8 mouse cellular contexts compared by ENCODE assay signal in genomic region chr4:46650086-46650753, GRCm38 (mm10). TPM values are rescaled to one million over a fixed set of nuclear protein-coding genes. Genes with fewer than 3 reads are reported as not detected.
DNase-seq lines count a peak whose midpoint lies in the region; ATAC-seq and TF ChIP-seq lines count a peak whose summit lies in the region.

Gene Tbc1d2, minus strand, starts transcription at chr4:46650209.

- H3K27ac ChIP-seq in embryonic fibroblast, embryonic 13.5 days (ENCODE audit: insufficient read depth, low read length), result peak within 1 kb of the TSS; percentile 74
- peak within 1 kb of the TSS; percentile 87 for H3K27ac ChIP-seq in limb, embryonic 13.5 days
- H3K27ac ChIP-seq in midbrain, embryonic 15.5 days, result peak within 1 kb of the TSS; percentile 71

- no peaks in the 10 kb centered on the region for H3K4me1 ChIP-seq in embryonic fibroblast, embryonic 13.5 days (ENCODE audit: control insufficient read depth, insufficient read depth, low read length)
- H3K4me1 ChIP-seq in limb, embryonic 13.5 days, result peaks cover 11% of the 10 kb centered on the region
- H3K4me1 ChIP-seq in midbrain, embryonic 15.5 days, result peaks cover 13% of the 10 kb centered on the region

- H3K27me3 ChIP-seq in limb, embryonic 13.5 days, result peaks cover 37% of the 10 kb centered on the region
- H3K27me3 ChIP-seq in midbrain, embryonic 15.5 days (replicated peaks), result peaks cover 43% of the 10 kb centered on the region

- H3K4me2 ChIP-seq in limb, embryonic 13.5 days (replicated peaks), result peak within 1 kb of the TSS; percentile 93
- H3K4me2 ChIP-seq in midbrain, embryonic 15.5 days, result peak within 1 kb of the TSS; percentile 89

- peak; percentile 59 for TF ChIP-seq POLR2A in embryonic fibroblast, embryonic 13.5 days (IDR thresholded peaks at IDR 0.05; ENCODE audit: low read depth, low read length)

- H3K4me3 ChIP-seq in embryonic fibroblast, embryonic 13.5 days (ENCODE audit: insufficient read depth, low read length), result peak within 1 kb of the TSS; percentile 85
- H3K4me3 ChIP-seq in limb, embryonic 13.5 days, result peak within 1 kb of the TSS; percentile 68
- peak within 1 kb of the TSS; percentile 90 for H3K4me3 ChIP-seq in midbrain, embryonic 15.5 days

- peak; percentile 98 for ATAC-seq in limb, embryonic 13.5 days (ENCODE audit: low FRiP score, low read depth)
- peak; percentile 98 for ATAC-seq in midbrain, embryonic 15.5 days (replicated peaks)

- DNase-seq in 3T3-L1 (ENCODE audit: low read depth, low spot score), result peak; percentile 90
- DNase-seq in brain, adult 2 months (ENCODE audit: low read depth, low spot score), result peak; percentile 97
- DNase-seq in heart, adult 8-10 months (ENCODE audit: low spot score), result peak; percentile 93
- peak; percentile 95 to 97 for DNase-seq in kidney, adult 8-10 months
- DNase-seq in spleen, adult 18-20 months, result peak; percentile 91 to 98

- WGBS in limb, embryonic 13.5 days, result under 1% methylated on average over 68 of the region's 69 CpGs
- under 1% methylated on average over 68 of the region's 69 CpGs for WGBS in midbrain, embryonic 15.5 days

- no peak for TF ChIP-seq CTCF in embryonic fibroblast, embryonic 13.5 days (IDR thresholded peaks at IDR 0.05; ENCODE audit: borderline replicate concordance, insufficient read depth, low read length)

- no peaks in the 10 kb centered on the region for H3K9me3 ChIP-seq in limb, embryonic 13.5 days
- no peaks in the 10 kb centered on the region for H3K9me3 ChIP-seq in midbrain, embryonic 15.5 days

- no peaks in the 10 kb centered on the region for H3K36me3 ChIP-seq in limb, embryonic 13.5 days
- no peaks in the 10 kb centered on the region for H3K36me3 ChIP-seq in midbrain, embryonic 15.5 days (replicated peaks)

- H3K9ac ChIP-seq in limb, embryonic 13.5 days, result peak within 1 kb of the TSS; percentile 74
- H3K9ac ChIP-seq in midbrain, embryonic 15.5 days, result peak within 1 kb of the TSS; percentile 47

RNA-seq across cellular contexts. Expression of gene Tbc1d2, which starts in this region (rescaled TPM):
- polyA plus RNA-seq in embryonic fibroblast, embryonic 13.5 days (2011; ENCODE audit: insufficient read length, low read depth, missing spikeins), result 5.6 and 9.5 TPM in 2 replicates
- 1 to 10 TPM in 3 of 4 experiments, under 1 TPM in 1; 0.92 to 1.8 (median 1.3) TPM for total RNA-seq in heart, adult 8-10 months (2022)
- polyA plus RNA-seq in limb, embryonic 13.5 days (2015; fragmentation: Nextera tagmentation; extraction: Ambion mirVana), result 1.8 and 2.1 TPM in 2 replicates
- polyA plus RNA-seq in midbrain, embryonic 15.5 days (2015; fragmentation: Nextera tagmentation; extraction: Ambion mirVana), result 0.61 and 0.88 TPM in 2 replicates

Comparison
In these comparisons a context has a peak if more than half of its experiments do, and no peak if none do; other contexts are left out.
1. Peak in every context shown above with its lines: DNase-seq, ATAC-seq, H3K4me3 ChIP-seq and H3K27ac ChIP-seq.
2. Peak in ATAC-seq, H3K4me3 ChIP-seq, H3K27ac ChIP-seq, H3K9ac ChIP-seq and H3K4me2 ChIP-seq in midbrain, embryonic 15.5 days; RNA of the gene not detected or under 1 TPM.